Mouse (Mus musculus) cortical plate, adult 2 months (tissue): Measurements from ENCODE around the gene Aloxe3. TPM values are rescaled to one million over a fixed set of nuclear protein-coding genes. Genes with fewer than 3 reads are reported as not detected.
A peak's percentile ranks its signal among the peaks of the same experiment; 100 is the strongest.

Experiments
- H3K27ac ChIP-seq: fragments of 200-500 bp; 2 replicates; pipeline ENCODE4 v1.5.1; 2012; ENCODE audit warnings: low read length, control low read depth, inconsistent platforms; ENCODE audit not compliant: insufficient read depth
- H3K4me1 ChIP-seq: fragments of 200-500 bp; 2 replicates; pipeline ENCODE4 v1.6.1; 2011; ENCODE audit warnings: low read length; ENCODE audit not compliant: control insufficient read depth, insufficient read depth
- H3K4me3 ChIP-seq: fragments of 200-500 bp; 2 replicates; pipeline ENCODE4 v1.5.1; 2011; ENCODE audit warnings: mild to moderate bottlenecking, low read length, control low read depth; ENCODE audit not compliant: insufficient read depth
- CTCF ChIP-seq: fragments of 200-500 bp; IDR thresholded peaks from 2 replicates; pipeline ENCODE4 v1.5.1; 2011; ENCODE audit warnings: mild to moderate bottlenecking, control low read depth, low read length; ENCODE audit not compliant: insufficient read depth; ENCODE audit errors: extremely low read depth
- POLR2A ChIP-seq: fragments of 200-500 bp; IDR thresholded peaks from 2 replicates; pipeline ENCODE4 v1.6.1; 2011; ENCODE audit warnings: mild to moderate bottlenecking, low read length, control low read depth; ENCODE audit not compliant: insufficient read depth; ENCODE audit errors: extremely low read depth
- polyA plus RNA-seq: library from polyadenylated mRNA; depleted of rRNA; stranded (reverse); fragments of >200 nt; gene quantifications from 2 replicates; pipeline ENCODE4 v1.2.3, GENCODE M21; 2012; rRNA removed

Aloxe3 gene
- polyA plus RNA-seq, 1 experiment = 8.7 TPM

- TF ChIP-seq CTCF (no peak), POLR2A (no peak)
- Histone ChIP-seq H3K4me1 (no peaks in the 10 kb centered on the region), H3K4me3 (peak overlapping the region; percentile 22), H3K27ac (no peak overlapping the region)
Measured at GRCm38 (mm10) chr11:69196766-69197165, 71.1 kb downstream of the Aloxe3 start.

- Histone ChIP-seq H3K4me3 (peak overlapping the region; percentile 22), H3K27ac (no peak overlapping the region), H3K4me1 (no peaks in the 10 kb centered on the region)
- TF ChIP-seq POLR2A = no peak
- no peak for TF ChIP-seq CTCF
Measured at GRCm38 (mm10) chr11:69197194-69197593, 71.5 kb downstream of the Aloxe3 start.

- peak within 1 kb of the TSS; percentile 22 for H3K4me3 ChIP-seq
- no peaks in the 10 kb centered on the region for H3K4me1 ChIP-seq
- no peak within 1 kb of the TSS for H3K27ac ChIP-seq
- TF ChIP-seq POLR2A (no peak), CTCF (no peak)
Measured at GRCm38 (mm10) chr11:69197743-69198142, 72.0 kb downstream of the Aloxe3 start, which contains the start of gene Alox8. Gene Alox8, minus strand, starts transcription at chr11:69197843.

Other genes with a start within 250 kb of the Aloxe3 start
- gene Rnf222, start 237.3 kb upstream of the Aloxe3 start, polyA plus RNA-seq = 0.04 and 0.06 TPM in 2 replicates
- 1,839 and 1,926 TPM in 2 replicates for gene Rpl26, start 224.3 kb upstream of the Aloxe3 start, polyA plus RNA-seq
- 0.79 and 1.2 TPM in 2 replicates for gene Odf4, start 198.8 kb upstream of the Aloxe3 start, polyA plus RNA-seq
- gene Arhgef15, start 168.4 kb upstream of the Aloxe3 start, polyA plus RNA-seq = 27.5 and 32.5 TPM in 2 replicates
- 12.2 and 12.8 TPM in 2 replicates for gene Slc25a35, start 157.8 kb upstream of the Aloxe3 start, polyA plus RNA-seq
- 33.8 and 37.5 TPM in 2 replicates for gene Rangrf, start 150.7 kb upstream of the Aloxe3 start, polyA plus RNA-seq
- 17.6 and 20.9 TPM in 2 replicates for gene Pfas, start 117.4 kb upstream of the Aloxe3 start, polyA plus RNA-seq
- gene Ctc1, start 110.0 kb upstream of the Aloxe3 start, polyA plus RNA-seq = 47.0 and 50.0 TPM in 2 replicates
- 0.57 and 1.2 TPM in 2 replicates for gene Aurkb, start 80.2 kb upstream of the Aloxe3 start, polyA plus RNA-seq
- gene Borcs6, start 66.2 kb upstream of the Aloxe3 start, polyA plus RNA-seq = 32.5 and 34.1 TPM in 2 replicates
- 20.6 and 21.4 TPM in 2 replicates for gene Tmem107, start 55.1 kb upstream of the Aloxe3 start, polyA plus RNA-seq
- 1,153 and 1,156 TPM in 2 replicates for gene Vamp2, start 37.4 kb upstream of the Aloxe3 start, polyA plus RNA-seq
- gene Per1, start 30.7 kb upstream of the Aloxe3 start, polyA plus RNA-seq = 48.3 and 57.6 TPM in 2 replicates
- 0.50 and 0.83 TPM in 2 replicates for gene Hes7, start 5.5 kb upstream of the Aloxe3 start, polyA plus RNA-seq
- gene 9130213A22Rik, start 3.3 kb upstream of the Aloxe3 start, polyA plus RNA-seq = 2.1 and 2.3 TPM in 2 replicates
- gene Alox12b, start 31.1 kb downstream of the Aloxe3 start, polyA plus RNA-seq = 4.4 and 5.4 TPM in 2 replicates
- gene Alox8, start 71.9 kb downstream of the Aloxe3 start, polyA plus RNA-seq = 2.2 and 2.7 TPM in 2 replicates
- 1.6 TPM in 2 replicates for gene Gucy2e, start 111.1 kb downstream of the Aloxe3 start, polyA plus RNA-seq
- gene Cntrob, start 197.9 kb downstream of the Aloxe3 start, polyA plus RNA-seq = 25.4 and 32.3 TPM in 2 replicates
- 73.9 and 77.0 TPM in 2 replicates for gene Trappc1, start 198.1 kb downstream of the Aloxe3 start, polyA plus RNA-seq
- gene Kcnab3, start 200.4 kb downstream of the Aloxe3 start, polyA plus RNA-seq = 96.5 and 106 TPM in 2 replicates
- 142 and 144 TPM in 2 replicates for gene Rnf227, start 214.6 kb downstream of the Aloxe3 start, polyA plus RNA-seq
- 242 and 274 TPM in 2 replicates for gene Chd3, start 243.5 kb downstream of the Aloxe3 start, polyA plus RNA-seq